Mouse (Mus musculus) ES-E14 (cell line): Measurements from ENCODE around the gene Cbln1.

ENCODE experiments used
- MAFK ChIP-seq: IDR thresholded peaks from 2 replicates; pipeline ENCODE4 v1.6.1; 2014; ENCODE audit warnings: mild to moderate bottlenecking, low read depth, low read length, inconsistent platforms; ENCODE audit not compliant: insufficient read depth
- ZC3H11A ChIP-seq: IDR thresholded peaks from 2 replicates; pipeline ENCODE4 v1.6.1; 2012; ENCODE audit warnings: low read depth, mild to moderate bottlenecking, inconsistent platforms, low read length, borderline replicate concordance
- ZNF384 ChIP-seq: IDR thresholded peaks from 2 replicates; pipeline ENCODE4 v1.6.1; 2012; ENCODE audit warnings: low read depth, low read length, inconsistent platforms

DNA sequence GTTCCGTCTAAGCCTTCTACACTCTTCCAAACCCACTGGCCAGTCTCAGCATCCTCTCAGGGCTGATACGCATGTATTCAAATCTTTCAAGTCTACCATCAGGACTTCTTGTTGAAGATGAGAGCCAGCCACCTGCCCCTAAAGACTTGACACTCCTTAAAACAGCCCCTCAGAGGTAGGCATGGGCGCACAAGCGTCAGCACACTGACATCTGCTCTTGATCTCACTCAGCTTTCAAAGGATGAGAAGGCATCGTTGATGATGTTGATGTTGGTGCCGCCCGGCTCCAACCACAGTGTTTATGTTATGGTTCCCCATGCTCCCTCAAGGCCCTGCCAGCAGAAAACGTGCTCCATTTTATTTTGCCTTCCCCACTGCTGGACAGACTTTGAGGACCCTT is 50.7 kb downstream of the Cbln1 start:
- TF ChIP-seq ZNF384, result no peak
- TF ChIP-seq MAFK, result no peak
- no peak for TF ChIP-seq ZC3H11A
